Mouse (Mus musculus) right cerebral cortex, postnatal 36 days (tissue): ENCODE data around the gene Ankrd35.
"Not testable (repeated sequence)": the region's sequence is repeated elsewhere in the genome, so short reads cannot be mapped to it uniquely, and the experiment has no call there.

Experiments
- DNase-seq, 2 experiments: peaks; one replicate each; pipeline ENCODE4 v3.0.0; 2022; ENCODE audit warnings: low spot score in 2 of 2, mixed read lengths in 1 of 2

Ankrd35 gene

DNA sequence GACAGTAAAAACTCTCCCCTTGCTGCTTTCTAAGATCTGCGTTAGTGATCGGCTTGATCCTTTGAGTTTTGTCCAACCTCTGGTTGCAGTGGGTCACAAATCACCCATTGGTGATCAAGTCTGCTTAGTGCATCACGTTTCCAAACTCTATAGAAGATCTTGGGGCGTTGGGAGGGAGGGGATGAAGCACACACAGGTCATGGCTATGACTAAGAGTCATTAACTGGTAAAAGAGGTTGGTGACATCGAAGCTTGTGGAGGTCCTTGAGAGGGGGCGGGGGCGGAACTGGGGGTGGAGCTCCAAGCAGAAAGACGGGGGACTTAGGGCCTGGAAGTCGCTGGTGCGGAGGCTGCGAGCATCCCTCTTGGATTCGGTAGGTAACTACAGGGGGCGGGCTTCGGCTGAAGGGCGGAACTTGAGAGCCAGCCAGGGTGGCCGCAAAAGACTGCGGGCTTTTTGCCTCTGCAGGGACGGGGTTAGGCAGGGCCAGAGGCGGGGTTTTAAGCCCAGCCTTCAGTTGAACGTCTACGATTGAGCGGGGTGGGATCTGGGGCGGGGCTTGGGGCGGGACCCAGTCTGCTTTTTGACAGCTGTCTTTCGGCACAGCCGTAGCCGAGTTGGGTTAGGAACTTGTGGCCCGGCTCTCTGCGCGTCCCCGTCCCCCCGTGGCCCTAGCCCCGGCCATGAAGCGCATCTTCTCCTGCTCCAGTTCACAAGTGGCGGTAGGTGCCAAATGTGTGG lies at the start of gene Ankrd35:
Ankrd35 (plus strand) TSS at position 405 of the 742 bp plus-strand sequence.
- peak; percentile 52 to 68 for DNase-seq

DNA sequence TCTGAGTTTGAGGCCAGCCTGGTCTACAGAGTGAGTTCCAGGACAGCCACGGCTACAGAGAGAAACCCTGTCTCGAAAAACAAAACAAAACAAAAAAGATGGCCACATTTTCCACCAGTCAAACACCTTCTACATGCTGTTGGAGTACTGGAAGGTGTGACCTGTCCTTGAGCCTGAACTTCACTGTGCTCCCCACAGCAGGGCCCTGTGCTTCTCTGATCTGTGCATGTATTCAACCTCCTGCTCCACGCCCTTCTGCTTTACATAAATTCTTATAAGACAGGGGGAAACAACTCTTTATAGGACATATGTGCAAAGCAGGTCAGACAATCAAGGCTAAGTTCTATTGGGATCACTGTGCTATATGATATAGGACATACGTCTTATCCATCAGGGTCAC lies 46.7 kb upstream of the Ankrd35 start:
- DNase-seq = no peak

DNA sequence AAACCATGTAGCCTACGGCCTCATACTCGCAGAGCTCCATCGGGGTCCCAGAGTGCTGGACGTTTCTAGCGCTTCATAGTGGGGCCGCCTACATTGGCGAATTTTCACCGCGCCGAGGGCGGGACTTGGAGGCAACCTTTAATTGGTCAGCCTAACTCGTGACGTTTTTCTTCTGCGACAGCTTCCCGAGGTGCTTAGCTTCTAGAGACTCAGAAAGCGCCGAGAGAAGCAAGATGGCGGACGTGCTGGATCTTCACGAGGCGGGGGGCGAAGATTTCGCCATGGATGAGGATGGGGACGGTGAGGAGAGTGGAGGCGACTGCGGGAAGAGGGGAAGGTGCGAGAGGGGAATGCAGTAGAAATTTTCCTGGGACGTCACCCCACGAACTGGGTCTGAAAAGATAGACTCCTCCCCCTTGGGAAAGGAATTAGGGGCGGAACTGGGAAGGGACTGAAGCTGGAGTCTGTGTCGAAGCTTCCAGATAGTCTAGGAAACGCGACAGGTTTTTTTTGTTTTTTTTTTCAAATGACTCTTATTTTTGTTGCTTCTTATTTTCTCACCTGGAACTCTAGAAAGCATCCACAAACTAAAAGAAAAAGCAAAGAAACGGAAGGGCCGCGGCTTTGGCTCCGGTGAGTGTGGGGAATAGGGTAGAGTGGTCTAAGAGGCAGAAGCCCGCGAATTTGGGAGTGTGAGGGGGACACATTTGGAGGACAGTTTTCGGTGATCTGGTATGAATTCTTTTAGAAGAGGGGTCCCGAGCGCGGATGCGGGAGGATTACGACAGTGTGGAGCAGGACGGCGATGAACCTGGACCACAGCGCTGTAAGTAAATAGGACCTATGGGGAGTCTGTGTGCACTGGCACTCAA lies 40.0 kb upstream of the Ankrd35 start, which contains the start of gene Rbm8a:
Rbm8a (plus strand) TSS at position 205 of the 872 bp plus-strand sequence.
- DNase-seq = peak; percentile 96 to 97

DNA sequence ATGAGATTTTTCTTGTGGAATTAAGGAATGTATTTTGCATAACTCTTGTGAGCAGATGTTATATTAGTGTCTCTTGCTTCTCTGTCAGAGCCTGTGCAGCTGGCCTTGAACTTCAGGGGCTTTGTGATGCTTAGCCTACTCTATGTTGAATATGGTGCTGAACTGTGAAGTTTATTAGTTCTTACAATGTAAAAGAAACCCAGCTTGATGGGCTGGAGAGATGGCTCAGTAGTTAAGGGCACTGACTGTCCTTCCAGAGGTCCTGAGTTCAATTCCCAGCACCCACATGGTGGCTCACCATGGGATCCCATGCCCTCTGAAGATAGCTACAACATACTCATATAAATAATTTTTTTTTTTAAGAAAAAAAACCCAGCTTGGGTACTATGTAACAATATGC lies 37.9 kb upstream of the Ankrd35 start:
- no peak for DNase-seq

DNA sequence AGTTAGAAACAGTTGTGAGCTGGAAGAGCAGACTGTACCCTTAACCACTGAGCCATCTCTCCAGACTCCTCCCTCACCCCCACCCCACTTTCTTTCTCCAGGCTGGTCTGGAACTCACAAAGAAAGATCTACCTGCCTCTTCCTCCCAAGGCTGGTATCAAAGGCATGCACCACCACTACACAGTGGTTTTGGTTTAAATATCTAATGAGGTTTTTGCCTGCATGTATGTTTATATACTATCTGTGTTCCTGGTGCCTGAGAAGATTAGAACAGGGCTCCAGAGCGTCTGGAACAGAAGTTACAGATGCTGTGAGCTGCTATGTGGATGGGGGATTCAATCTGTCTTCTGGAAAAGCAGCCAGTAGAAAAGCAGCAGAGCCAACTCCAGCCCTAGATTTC lies 35.9 kb upstream of the Ankrd35 start:
- DNase-seq = no peak

DNA sequence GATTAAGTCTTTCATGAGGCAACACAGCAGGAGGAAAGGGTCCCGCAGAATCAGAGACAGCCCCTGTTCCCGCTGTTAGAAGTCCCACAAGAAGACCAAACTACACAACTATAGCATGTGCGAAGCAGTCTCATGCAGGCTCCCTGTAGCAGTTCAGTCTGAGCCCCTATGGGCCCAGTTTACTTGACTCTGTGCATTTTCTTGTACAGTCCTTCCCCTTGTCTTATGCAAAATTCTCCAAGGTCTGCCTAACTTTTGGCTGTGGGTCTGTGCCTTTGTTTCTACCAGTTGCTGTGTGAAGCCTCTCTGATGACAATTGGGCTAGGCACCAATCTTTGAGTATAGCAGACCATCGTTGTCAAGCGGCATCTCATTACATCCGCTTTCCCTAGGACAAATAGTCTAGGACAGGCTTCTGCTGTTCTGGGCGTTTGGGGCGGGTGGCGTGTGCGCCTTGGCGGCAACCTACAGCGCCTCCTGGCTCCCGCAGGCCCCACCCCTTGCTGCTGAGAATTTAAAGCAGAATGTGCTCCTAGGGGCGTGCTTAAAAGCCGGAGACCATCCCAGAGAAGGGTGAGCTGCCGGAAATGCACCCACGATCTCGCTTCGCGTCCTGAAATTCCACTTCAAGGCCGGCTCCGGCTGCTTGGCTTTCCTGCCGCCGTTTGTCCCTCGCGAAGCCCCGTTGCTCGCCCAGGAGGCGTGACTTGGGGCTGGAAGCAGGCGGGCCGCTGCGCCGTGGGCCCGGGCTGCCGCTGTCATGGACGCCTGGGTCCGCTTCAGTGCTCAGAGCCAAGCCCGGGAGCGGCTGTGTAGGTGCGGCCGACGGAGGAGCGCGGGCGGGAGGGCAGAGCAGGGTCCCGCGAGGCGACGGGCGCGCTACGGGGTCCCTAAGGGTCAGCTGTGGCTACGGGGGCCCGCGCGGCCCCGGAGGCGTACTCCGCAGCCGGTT lies 34.7 kb upstream of the Ankrd35 start, which contains the start of the genes Pex11b and Gm42957:
Pex11b (plus strand) TSS at position 449 of the 952 bp plus-strand sequence.
Gm42957 (plus strand) TSS at position 547 of the 952 bp plus-strand sequence.
- peak; percentile 85 to 88 for DNase-seq

DNA sequence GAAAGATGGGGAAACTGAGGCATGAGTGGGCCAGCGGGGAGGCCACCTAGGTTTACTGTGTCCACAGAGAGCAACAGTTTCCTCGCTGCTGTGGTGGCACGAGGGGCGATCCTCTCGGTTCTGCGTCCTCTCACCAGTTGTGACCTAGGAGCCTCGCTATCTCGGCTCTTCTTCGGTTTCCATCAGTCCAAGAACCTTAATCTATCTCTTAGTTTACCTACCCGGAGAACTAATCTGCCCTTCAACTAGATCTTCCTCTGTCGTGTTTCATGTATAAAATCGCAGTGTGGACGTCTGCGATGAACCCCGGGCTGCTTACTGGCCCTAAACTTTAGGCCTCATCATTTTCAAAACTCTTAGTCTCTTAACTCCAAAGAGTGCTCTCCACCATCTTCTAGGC lies 34.0 kb upstream of the Ankrd35 start:
- no peak for DNase-seq

DNA sequence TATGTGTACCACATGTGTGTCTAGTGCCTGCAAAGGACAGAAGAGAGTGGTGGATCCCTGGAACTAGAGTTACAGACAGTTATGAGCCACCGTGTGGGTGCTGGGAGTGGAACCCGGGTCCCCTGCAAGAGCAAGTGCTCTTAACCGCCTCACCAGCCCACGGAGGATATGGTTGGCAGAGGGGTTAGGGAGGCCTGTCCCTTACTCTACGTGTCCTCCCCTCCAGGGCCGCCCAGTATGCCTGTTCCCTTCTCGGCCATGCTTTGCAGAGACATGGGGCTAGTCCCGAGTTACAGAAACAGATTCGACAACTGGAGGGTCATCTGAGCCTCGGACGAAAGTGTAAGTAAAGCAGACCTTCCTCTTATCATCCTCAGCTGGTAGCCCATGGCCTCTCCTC lies 33.5 kb upstream of the Ankrd35 start:
- DNase-seq = no peak

DNA sequence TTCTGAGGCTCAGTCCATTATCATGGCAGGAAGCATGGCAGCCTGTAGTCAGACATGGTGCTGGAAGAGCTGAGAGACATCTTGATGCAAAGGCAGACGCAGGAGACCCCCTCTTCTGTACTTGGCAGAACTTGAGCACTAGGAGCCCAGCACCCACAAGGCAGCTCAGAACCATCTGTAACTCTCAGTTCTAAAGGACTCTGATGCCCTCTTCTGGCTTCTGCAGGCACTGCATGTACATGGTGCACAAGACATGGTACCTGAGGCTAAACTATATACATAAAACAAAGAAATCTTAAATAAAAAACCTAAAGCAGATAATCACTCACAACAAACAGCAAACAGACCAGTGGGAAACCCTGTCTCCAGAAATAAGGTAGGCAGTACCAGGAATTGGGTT lies 30.7 kb upstream of the Ankrd35 start:
- DNase-seq = peak in 1 of 2 experiments; percentile 27

DNA sequence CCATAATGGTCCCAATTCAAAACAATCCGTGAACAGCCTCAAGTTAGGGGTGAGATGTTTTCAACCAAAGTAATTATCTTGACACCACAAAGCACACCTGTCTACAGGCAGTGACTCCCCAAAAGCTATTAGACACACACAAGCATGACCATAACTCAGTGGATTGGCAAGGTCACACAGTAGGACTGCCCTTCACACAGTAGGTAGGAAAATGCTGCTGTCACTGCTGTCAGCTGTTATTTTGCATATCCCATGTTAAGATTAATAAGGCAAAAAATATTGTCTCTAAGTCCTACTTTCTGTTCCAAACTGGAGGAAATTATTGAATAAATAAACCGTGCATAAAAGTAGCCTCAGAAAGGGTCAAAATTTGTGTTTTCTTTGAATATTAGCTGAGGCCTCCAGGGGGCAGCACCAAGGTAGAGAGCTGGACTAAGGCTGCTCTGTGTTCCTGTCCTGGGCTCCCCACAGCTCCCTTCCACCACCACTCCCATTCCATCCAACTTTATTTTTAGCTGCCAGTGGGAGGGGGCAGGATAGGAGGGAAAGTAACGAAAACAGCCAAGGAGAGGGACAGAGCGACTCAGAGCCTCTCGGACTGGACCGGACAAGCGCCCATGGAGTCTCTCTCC lies 24.8 kb upstream of the Ankrd35 start, which contains the start of gene Itga10:
Itga10 (plus strand) TSS at position 567 of the 632 bp plus-strand sequence.
- no peak for DNase-seq

DNA sequence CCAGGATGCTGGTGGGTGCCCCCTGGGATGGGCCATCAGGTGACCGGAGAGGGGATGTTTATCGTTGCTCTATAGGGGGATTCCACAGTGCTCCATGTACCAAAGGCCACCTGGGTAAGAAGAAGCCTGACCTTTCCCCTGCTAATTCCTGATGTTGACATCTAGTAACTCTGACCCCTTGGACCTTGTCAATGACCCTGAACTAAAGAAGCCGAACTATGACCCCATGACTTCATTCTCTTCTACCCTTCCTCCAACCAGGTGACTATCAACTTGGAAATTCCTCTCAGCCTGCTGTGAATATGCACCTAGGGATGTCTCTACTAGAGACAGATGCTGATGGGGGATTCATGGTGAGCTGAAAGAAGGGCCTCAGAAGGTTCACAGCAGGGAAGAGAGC lies 22.6 kb upstream of the Ankrd35 start:
- DNase-seq = no peak

DNA sequence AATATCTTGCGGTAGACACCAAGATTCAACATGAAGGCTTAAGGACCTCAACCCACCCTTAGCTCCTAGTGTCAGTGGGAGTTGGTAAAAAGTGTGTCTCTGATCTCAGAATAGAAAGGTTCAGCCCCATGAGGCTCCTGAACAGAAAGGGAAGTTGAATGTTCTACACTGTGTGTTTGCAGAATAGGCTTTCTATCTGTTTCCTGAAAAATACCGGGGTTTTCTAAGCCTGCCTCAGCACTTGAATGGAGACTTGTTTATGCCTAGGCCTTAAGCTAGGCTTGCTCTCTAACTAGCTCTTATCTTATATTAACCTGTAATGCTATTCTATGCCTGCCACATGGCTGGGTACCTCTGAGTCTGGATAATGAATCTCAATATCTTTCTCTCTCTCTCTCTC lies 9.0 kb upstream of the Ankrd35 start:
- DNase-seq = no peak

DNA sequence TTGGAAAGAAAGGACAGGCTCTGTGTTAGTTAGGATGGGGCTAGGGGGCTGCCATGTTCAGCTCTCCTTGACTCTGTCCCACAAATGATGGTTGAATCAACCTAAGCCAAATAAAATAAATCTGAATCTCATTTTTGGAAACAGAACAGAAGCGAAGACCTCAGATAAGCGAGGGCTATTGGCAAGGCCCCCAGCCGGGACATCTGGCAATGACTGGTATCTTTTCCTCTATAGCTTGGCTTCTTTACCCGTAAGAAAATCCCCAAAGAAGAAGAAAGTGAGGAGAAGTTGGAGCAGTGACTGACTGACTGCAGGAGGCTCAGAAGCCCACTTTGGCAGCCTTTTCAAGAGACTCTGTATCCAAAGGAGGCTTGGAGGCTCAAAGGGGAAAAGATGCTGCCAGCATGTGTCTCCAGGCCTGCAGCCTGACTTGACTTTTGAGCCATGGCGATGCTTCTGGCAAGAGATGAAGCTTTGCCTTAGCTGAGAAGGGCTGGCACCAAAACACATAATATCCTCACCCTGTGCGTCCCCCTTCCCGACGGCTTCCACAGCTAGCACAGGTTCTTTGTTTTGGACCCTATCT lies 7.1 kb upstream of the Ankrd35 start:
- no peak for DNase-seq

DNA sequence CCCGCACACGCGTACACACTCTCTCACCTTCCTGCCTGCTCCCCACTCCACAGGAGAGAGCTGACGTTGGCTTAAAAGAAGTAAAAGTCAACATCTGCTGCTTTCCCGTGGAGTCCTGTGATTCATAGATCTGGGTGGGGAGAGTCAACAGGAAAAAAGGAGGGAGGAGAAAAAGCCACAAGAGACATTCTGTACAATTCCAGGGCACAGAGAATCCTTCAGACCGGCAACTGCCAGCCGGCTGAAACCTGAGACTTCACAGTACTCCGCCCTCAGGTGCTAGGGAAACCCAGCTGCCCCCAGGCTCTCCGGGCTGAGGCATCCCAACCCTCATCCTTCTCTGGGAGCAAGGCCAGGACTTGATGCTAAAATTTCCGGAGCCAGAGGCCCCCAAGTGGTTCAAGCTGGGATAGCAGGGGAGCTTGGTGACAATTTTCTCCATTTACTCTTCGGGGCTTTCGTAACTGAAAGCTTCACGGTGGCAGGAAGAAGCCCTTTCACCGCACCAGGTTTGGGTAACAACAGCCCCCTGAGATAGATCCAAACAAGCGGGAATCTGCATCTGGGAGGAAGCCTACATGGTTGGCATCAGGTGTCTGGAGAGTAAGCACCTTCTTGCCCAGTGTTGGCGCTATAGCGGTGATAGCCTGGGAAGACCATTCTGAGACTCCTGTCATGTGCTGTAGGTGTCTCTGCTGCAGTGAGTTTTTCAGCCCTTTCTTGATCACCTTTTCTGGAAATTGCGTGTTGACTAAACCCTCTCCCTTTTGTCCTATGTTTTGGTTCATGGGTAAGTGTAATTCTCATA lies 6.3 kb upstream of the Ankrd35 start:
- DNase-seq = peak; percentile 75 to 81

DNA sequence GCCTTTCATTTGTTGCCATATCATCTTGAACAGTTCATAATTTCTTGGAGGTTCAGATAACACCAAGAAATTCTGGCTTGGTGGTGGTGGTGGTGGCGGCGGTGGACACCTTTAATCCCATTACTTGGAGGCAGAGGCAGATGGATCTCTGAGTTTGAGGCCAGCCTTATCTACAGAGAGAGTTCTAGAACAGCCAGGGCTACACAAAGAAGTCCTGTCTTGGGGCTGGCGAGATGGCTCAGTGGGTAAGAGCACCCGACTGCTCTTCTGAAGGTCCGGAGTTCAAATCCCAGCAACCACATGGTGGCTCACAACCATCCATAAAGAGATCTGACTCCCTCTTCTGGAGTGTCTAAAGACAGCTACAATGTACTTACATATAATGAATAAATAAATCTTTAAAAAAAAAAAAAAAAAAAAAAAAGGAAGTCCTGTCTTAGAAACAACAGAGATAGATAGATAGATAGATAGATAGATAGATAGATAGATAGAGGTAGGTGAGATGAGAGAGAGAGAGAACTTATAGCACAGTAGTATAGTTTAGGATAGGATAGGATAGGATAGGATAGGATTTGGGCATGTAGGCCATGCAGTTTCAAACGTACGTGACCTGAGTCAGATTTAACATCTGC lies 4.1 kb upstream of the Ankrd35 start:
- not testable (repeated sequence) for DNase-seq

DNA sequence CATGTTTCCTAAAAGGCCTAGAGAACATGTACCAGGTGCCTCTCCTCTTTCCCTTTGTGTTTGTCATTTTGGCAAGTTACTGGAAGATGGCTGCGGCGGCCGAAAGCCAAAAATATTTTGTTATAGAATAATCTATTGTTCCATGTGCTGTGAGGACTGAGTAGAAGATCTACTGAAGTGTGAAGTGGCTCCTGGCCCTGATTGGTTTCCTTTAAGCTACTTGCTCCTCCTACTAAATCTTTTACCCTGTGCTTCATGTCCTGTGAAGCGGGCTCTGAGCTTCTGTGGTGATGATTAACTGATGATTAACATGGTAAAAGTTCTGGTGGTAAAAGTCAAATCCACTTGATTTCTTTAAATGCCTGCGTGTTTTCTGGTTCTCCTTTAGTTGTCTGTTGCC lies 3.0 kb upstream of the Ankrd35 start:
- DNase-seq = no peak

DNA sequence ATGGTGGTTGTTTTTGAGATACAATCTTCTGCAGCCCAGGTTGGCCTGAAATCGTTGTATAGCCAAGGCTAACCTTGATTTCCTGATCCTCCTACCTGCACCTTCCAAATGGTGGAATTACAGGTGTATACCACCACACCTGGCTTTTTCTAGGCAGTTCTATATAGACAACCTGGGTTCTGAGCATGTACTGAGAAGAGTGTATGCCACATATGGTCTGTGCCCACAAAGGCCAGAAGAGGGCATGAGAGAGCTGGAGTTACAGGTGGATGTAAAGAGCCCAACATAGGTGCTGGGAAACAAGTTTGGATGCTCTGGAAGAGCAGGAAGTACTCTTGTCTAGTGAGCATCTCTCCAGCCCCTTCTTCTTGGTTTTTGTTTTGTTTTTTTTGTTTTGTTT lies 2.6 kb upstream of the Ankrd35 start:
- no peak for DNase-seq

DNA sequence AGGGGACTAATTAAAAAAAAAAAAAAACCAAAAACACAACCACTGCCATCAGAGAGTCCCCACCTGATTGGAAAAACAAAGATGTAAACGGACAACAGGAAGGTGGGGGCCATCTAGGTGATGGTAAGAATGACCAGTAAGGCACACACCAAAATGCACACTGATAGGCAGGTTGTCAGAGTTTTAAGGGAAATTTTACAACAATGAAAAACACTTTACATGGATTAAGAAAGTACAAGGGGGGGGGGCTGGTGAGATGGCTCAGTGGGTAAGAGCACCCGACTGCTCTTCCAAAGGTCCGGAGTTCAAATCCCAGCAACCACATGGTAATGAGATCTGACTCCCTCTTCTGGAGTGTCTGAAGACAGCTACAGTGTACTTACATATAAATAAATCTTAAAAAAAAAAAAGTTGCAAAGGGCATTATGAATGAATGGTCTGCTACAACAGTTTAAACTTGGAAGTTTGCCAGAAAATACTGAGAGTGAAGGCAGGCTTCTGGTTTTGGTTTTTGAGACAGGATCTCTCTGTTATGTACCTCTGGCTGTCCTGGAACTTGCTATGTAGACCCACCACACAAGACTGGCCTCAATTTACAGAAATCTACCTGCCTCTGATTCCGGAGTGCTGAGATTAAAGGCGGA lies 1.4 kb upstream of the Ankrd35 start:
- no peak for DNase-seq

DNA sequence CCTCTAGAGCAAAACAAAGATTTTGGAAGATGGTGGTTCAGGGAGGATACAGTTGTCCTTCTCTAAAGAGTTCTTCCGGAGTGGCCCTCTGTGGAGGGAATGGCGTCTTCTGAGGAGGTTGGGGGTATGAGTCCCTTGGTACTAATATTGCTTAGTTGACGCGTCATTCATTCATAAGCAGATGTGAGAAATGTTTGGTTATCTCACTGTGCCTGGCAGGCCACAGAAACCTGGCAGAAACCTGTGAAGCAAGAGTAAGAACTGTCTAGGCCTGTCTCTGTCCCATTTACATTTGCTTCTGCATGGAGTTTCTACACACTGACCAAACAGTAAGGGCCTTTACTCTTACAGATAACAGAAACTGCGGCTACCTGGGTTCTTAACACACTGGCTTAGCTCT lies 1.6 kb downstream of the Ankrd35 start:
- DNase-seq = no peak
